Mouse (Mus musculus) lung, postnatal 14 days (tissue): ENCODE measurements at regions not wholly inside any gene's neighbourhood (a gene's known extent, or its start where the extent isn't known, plus 50 kb on each side); places are given as distances from the start of the nearest gene placed in this dataset.

Experiments
- DNase-seq: peaks from one replicate; pipeline ENCODE4 v3.0.0; 2021

- no peak for DNase-seq
Measured at GRCm38 (mm10) chr16:26302045-26302444, 69.6 kb downstream of the Cldn1 start.

GRCm38 (mm10) chr16:26291692-26292091, 79.9 kb downstream of the Cldn1 start:
- DNase-seq: peak; percentile 23

GRCm38 (mm10) chr16:26285627-26286026, 86.0 kb downstream of the Cldn1 start:
- no peak for DNase-seq

- no peak for DNase-seq
Measured at GRCm38 (mm10) chr16:26284713-26285112, 86.9 kb downstream of the Cldn1 start.

- peak; percentile 13 for DNase-seq
Measured at GRCm38 (mm10) chr16:26282418-26282817, 89.2 kb downstream of the Cldn1 start.

- DNase-seq: no peak
Measured at GRCm38 (mm10) chr16:26281496-26281895, 90.1 kb downstream of the Cldn1 start.

- no peak for DNase-seq
Measured at GRCm38 (mm10) chr16:26276789-26277188, 94.9 kb downstream of the Cldn1 start.

GRCm38 (mm10) chr16:26252824-26253223, 118.8 kb downstream of the Cldn1 start:
- peak; percentile 2 for DNase-seq

GRCm38 (mm10) chr16:26251698-26252097, 119.9 kb downstream of the Cldn1 start:
- DNase-seq: no peak

GRCm38 (mm10) chr16:26251027-26251426, 120.6 kb downstream of the Cldn1 start:
- no peak for DNase-seq

GRCm38 (mm10) chr16:26248939-26249338, 122.7 kb downstream of the Cldn1 start:
- no peak for DNase-seq

- DNase-seq: no peak
Measured at GRCm38 (mm10) chr16:26247926-26248325, 123.7 kb downstream of the Cldn1 start.

GRCm38 (mm10) chr16:26235239-26235638, 129.7 kb upstream of the P3h2 start:
- no peak for DNase-seq

GRCm38 (mm10) chr16:26234113-26234512, 128.5 kb upstream of the P3h2 start:
- DNase-seq: peak; percentile 89

GRCm38 (mm10) chr16:26231110-26231509, 125.5 kb upstream of the P3h2 start:
- DNase-seq: no peak

- no peak for DNase-seq
Measured at GRCm38 (mm10) chr16:26211418-26211817, 105.8 kb upstream of the P3h2 start.

- DNase-seq: no peak
Measured at GRCm38 (mm10) chr16:26199125-26199524, 93.5 kb upstream of the P3h2 start.

GRCm38 (mm10) chr16:26196345-26196744, 90.8 kb upstream of the P3h2 start:
- DNase-seq: no peak

GRCm38 (mm10) chr16:26185288-26186281, 80.0 kb upstream of the P3h2 start:
- no peak for DNase-seq

- DNase-seq: no peak
Measured at GRCm38 (mm10) chr16:26184647-26185262, 79.2 kb upstream of the P3h2 start.

GRCm38 (mm10) chr16:26183530-26183929, 77.9 kb upstream of the P3h2 start:
- no peak for DNase-seq

- DNase-seq: no peak
Measured at GRCm38 (mm10) chr16:26181716-26182115, 76.1 kb upstream of the P3h2 start.

GRCm38 (mm10) chr16:26171441-26171840, 65.9 kb upstream of the P3h2 start:
- DNase-seq: no peak

- no peak for DNase-seq
Measured at GRCm38 (mm10) chr16:26169382-26169781, 63.8 kb upstream of the P3h2 start.
